Mouse (Mus musculus) c-Kit-positive CD71-positive TER-119-negative erythroid progenitor cells, embryonic 14.5 days (primary cell): ENCODE results near the gene Abcb4.
A peak's percentile ranks its signal among the peaks of the same experiment; 100 is the strongest.
"Not testable (repeated sequence)": the region's sequence is repeated elsewhere in the genome, so short reads cannot be mapped to it uniquely, and the experiment has no call there.

Experiments
- DNase-seq: peaks from one replicate; pipeline ENCODE4 v3.0.0-alpha.2; 2013; ENCODE audit warnings: low read depth

Abcb4 gene

GRCm38 (mm10) chr5:8911567-8912198 lies 18.2 kb downstream of the Abcb4 start:
- DNase-seq = no peak

GRCm38 (mm10) chr5:8916400-8916799 lies 22.9 kb downstream of the Abcb4 start:
- DNase-seq = no peak

GRCm38 (mm10) chr5:8917069-8917468 lies 23.6 kb downstream of the Abcb4 start:
- DNase-seq = no peak

GRCm38 (mm10) chr5:8928440-8928839 lies 34.9 kb downstream of the Abcb4 start:
- no peak for DNase-seq

GRCm38 (mm10) chr5:8937965-8938364 lies 44.4 kb downstream of the Abcb4 start:
- DNase-seq = no peak

GRCm38 (mm10) chr5:8941266-8941665 lies 47.7 kb downstream of the Abcb4 start:
- not testable (repeated sequence) for DNase-seq

GRCm38 (mm10) chr5:8943836-8944235 lies 50.3 kb downstream of the Abcb4 start:
- DNase-seq = no peak

GRCm38 (mm10) chr5:8947423-8948110 lies 54.0 kb downstream of the Abcb4 start:
- DNase-seq = no peak

- no peak for DNase-seq
Observed at GRCm38 (mm10) chr5:8953660-8954059, 60.1 kb downstream of the Abcb4 start.

- no peak for DNase-seq
Observed at GRCm38 (mm10) chr5:8955544-8955943, 62.0 kb downstream of the Abcb4 start.

GRCm38 (mm10) chr5:8960534-8960933 lies 67.0 kb downstream of the Abcb4 start:
- peak; percentile 16 for DNase-seq

GRCm38 (mm10) chr5:8964487-8964886 lies 71.0 kb downstream of the Abcb4 start:
- no peak for DNase-seq

- DNase-seq = no peak
Observed at GRCm38 (mm10) chr5:8970694-8971093, 77.2 kb downstream of the Abcb4 start.

GRCm38 (mm10) chr5:8972355-8972754 lies 78.8 kb downstream of the Abcb4 start:
- no peak for DNase-seq

- DNase-seq = no peak
Observed at GRCm38 (mm10) chr5:8974721-8975120, 81.2 kb downstream of the Abcb4 start.

- no peak for DNase-seq
Observed at GRCm38 (mm10) chr5:8985470-8985869, 92.0 kb downstream of the Abcb4 start.

GRCm38 (mm10) chr5:8987925-8988324 lies 94.4 kb downstream of the Abcb4 start:
- DNase-seq = no peak

- DNase-seq = no peak
Observed at GRCm38 (mm10) chr5:8990526-8990925, 97.0 kb downstream of the Abcb4 start.

GRCm38 (mm10) chr5:8991626-8992025 lies 98.1 kb downstream of the Abcb4 start:
- no peak for DNase-seq

GRCm38 (mm10) chr5:8995966-8996685 lies 102.6 kb downstream of the Abcb4 start:
- peak; percentile 24 for DNase-seq

- DNase-seq = peak; percentile 76
Observed at GRCm38 (mm10) chr5:8996686-8997512, 103.4 kb downstream of the Abcb4 start, which contains the start of gene Crot. Gene Crot (minus strand): TSS chr5:8997324.

- no peak for DNase-seq
Observed at GRCm38 (mm10) chr5:8997513-8997895, 104.0 kb downstream of the Abcb4 start.
